Mouse (Mus musculus) neutrophil, adult 5-6 weeks (primary cell): ENCODE data around the gene Gm11168. TPM values are rescaled to one million over a fixed set of nuclear protein-coding genes. Genes with fewer than 3 reads are reported as not detected.
"Not testable (repeated sequence)": the region's sequence is repeated elsewhere in the genome, so short reads cannot be mapped to it uniquely, and the experiment has no call there.

Experiments
- ATAC-seq: fragments of 151-379, 151-347 bp; 2 replicates; pipeline ENCODE4 v1.8.0; 2017; ENCODE audit warnings: mild to moderate bottlenecking, moderate TSS enrichment; ENCODE audit not compliant: insufficient number of reproducible peaks, poor library complexity, low FRiP score, severe bottlenecking; ENCODE audit errors: extremely low read depth
- total RNA-seq: library from RNA; stranded (forward); fragments of 200-1000 nt; gene quantifications from 2 replicates; pipeline ENCODE4 v1.2.3, GENCODE M21; 2017

The Gm11168 gene
- total RNA-seq = 9.4 and 29.2 TPM in 2 replicates

DNA sequence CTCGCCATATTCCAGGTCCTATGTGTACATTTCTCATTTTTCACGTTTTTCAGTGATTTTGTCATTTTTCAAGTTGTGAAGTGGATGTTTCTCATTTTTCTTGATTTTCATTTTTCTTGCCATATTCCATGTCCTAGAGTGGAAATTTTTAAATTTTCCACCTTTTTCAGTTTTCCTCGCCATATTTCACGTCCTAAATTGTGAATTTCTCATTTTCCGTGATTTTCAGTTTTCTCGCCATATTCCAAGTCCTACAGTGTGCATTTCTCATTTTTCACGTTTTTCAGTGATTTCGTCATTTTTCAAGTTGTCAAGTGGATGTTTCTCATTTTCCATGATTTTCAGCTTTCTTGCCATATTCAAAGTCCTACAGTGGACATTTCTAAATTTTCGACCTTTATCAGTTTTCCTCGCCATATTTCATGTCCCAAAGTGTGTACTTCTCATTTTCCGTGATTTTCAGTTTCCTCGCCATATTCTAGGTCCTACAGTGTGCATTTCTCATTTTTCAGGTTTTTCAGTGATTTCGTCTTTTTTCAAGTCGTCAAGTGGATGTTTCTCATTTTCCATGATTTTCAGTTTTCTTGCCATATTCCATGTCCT, at the start of gene Gm11168:
TSS of gene Gm11168 (plus strand) at position 553 of the 603 bp plus-strand sequence.
- ATAC-seq = not testable (repeated sequence)

DNA sequence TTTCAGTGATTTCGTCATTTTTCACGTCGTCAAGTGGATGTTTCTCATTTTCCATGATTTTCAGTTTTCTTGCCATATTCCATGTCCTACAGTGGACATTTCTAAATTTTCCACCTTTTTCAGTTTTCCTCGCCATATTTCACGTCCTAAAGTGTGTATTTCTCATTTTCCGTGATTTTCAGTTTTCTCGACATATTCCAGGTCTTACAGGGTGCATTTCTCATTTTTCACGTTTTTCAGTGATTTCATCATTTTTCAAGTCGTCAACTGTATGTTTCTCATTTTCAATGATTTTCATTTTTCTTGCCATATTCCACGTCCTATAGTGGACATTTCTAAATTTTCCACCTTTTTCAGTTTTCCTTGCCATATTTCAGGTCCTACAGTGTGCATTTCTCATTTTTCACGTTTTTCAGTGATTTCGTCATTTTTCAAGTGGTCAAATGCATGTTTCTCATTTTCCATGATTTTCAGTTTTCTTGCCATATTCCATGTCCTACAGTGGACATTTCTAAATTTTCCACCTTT, 2.6 kb upstream of the Gm11168 start, which contains the start of gene Gm10722:
TSS of gene Gm10722 (plus strand) at position 478 of the 528 bp plus-strand sequence.
- not testable (repeated sequence) for ATAC-seq

- not testable (repeated sequence) for ATAC-seq
Observed at GRCm38 (mm10) chr9:3001006-3001405, 2.1 kb upstream of the Gm11168 start.

GRCm38 (mm10) chr9:3001948-3002659, 1.0 kb upstream of the Gm11168 start:
- peak; percentile 22; the same call in 1 of the 2 replicates for ATAC-seq

GRCm38 (mm10) chr9:3006179-3006578, 3.0 kb downstream of the Gm11168 start:
- ATAC-seq = peak; percentile 27

GRCm38 (mm10) chr9:3006636-3007035, 3.5 kb downstream of the Gm11168 start:
- ATAC-seq = not testable (repeated sequence)

GRCm38 (mm10) chr9:3007272-3007671, 4.1 kb downstream of the Gm11168 start:
- ATAC-seq = peak; percentile 21

GRCm38 (mm10) chr9:3009331-3009730, 6.2 kb downstream of the Gm11168 start:
- peak; percentile 13 for ATAC-seq

DNA sequence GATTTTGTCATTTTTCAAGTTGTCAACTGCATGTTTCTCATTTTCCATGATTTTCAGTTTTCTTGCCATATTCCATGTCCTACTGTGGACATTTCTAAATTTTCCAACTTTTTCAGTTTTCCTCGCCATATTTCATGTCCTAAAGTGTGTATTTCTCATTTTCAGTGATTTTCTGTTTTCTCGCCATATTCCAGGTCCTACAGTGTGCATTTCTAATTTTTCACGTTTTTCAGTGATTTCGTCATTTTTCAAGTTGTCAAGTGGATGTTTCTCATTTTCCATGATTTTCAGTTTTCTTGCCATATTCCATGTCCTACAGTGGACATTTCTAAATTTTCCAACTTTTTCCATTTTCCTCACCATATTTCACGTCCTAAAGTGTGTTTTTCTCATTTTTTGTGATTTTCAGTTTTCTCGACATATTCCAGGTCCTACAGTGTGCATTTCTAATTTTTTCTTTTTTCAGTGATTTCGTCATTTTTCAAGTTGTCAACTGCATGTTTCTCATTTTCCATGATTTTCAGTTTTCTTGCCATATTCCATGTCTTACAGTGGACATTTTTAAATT, 9.0 kb downstream of the Gm11168 start:
- peak; percentile 43 for ATAC-seq

- ATAC-seq = peak; percentile 23
Observed at GRCm38 (mm10) chr9:3012733-3013279, 9.7 kb downstream of the Gm11168 start, which contains the start of gene Gm10721. Gm10721 (plus strand) TSS chr9:3013140.

DNA sequence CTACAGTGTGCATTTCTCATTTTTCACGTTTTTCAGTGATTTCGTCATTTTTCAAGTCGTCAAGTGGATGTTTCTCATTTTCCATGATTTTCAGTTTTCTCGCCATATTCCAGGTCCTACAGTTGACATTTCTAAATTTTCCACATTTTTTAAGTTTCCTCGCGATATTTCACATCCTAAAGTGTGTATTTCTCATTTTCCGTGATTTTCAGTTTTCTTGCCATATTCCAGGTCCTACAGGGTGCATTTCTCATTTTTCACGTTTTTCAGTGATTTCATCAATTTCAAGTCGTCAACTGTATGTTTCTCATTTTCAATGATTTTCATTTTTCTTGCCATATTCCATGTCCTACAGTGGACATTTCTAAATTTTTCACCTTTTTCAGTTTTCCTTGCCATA, 12.2 kb downstream of the Gm11168 start, which contains the start of gene Gm10720:
TSS of gene Gm10720 (plus strand) at position 301 of the 400 bp plus-strand sequence.
- ATAC-seq = not testable (repeated sequence)

DNA sequence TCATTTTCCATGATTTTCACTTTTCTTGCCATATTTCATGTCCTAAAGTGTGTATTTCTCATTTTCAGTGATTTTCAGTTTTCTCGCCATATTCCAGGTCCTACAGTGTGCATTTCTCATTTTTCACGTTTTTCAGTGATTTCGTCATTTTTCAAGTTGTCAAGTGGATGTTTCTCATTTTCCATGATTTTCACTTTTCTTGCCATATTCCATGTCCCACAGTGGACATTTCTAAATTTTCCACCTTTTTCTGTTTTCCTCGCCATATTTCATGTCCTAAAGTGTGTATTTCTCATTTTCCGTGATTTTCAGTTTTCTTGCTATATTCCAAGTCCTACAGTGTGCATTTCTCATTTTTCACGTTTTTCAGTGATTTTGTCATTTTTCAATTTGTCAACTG, 12.8 kb downstream of the Gm11168 start:
- ATAC-seq = not testable (repeated sequence)

- not testable (repeated sequence) for ATAC-seq
Observed at GRCm38 (mm10) chr9:3017108-3017507, 14.0 kb downstream of the Gm11168 start, which contains the start of gene Gm10719. Gm10719 (plus strand) TSS chr9:3017408.

DNA sequence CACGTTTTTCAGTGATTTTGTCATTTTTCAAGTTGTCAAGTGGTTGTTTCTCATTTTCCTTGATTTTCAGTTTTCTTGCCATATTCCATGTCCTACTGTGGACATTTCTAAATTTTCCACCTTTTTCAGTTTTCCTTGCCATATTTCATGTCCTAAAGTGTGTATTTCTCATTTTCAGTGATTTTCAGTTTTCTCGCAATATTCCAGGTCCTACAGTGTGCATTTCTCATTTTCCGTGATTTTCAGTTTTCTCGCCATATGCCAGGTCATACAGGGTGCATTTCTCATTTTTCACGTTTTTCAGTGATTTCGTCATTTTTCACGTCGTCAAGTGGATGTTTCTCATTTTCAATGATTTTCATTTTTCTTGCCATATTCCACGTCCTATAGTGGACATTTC, 15.8 kb downstream of the Gm11168 start:
- not testable (repeated sequence) for ATAC-seq

DNA sequence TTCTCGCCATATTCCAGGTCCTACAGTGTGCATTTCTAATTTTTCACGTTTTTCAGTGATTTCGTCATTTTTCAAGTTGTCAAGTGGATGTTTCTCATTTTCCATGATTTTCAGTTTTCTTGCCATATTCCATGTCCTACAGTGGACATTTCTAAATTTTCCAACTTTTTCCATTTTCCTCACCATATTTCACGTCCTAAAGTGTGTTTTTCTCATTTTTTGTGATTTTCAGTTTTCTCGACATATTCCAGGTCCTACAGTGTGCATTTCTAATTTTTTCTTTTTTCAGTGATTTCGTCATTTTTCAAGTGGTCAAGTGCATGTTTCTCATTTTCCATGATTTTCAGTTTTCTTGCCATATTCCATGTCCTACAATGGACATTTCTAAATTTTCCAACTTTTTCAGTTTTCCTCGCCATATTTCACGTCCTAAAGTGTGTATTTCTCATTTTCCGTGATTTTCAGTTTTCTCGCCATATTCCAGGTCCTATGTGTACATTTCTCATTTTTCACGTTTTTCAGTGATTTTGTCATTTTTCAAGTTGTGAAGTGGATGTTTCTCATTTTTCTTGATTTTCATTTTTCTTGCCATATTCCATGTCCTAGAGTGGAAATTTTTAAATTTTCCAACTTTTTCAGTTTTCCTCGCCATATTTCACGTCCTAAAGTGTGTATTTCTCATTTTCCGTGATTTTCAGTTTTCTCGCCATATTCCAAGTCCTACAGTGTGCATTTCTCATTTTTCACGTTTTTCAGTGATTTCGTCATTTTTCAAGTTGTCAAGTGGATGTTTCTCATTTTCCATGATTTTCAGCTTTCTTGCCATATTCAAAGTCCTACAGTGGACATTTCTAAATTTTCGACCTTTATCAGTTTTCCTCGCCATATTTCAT, 16.9 kb downstream of the Gm11168 start:
- peak; percentile 41 for ATAC-seq

- not testable (repeated sequence) for ATAC-seq
Observed at GRCm38 (mm10) chr9:3022316-3023008, 19.3 kb downstream of the Gm11168 start.

DNA sequence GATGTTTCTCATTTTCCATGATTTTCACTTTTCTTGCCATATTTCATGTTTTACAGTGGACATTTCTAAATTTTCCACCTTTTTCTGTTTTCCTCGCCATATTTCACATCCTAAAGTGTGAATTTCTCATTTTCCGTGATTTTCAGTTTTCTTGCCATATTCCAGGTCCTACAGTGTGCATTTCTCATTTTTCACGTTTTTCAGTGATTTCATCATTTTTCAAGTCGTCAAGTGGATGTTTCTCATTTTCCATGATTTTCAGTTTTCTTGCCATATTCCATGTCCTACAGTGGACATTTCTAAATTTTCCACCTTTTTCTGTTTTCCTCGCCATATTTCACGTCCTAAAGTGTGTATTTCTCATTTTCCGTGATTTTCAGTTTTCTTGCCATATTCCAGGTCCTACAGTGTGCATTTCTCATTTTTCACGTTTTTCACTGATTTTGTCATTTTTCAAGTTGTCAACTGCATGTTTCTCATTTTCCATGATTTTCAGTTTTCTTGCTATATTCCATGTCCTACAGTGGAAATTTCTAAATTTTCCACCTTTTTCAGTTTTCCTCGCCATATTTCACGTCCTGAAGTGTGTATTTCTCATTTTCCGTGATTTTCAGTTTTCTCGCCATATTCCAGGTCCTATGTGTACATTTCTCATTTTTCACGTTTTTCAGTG, 20.3 kb downstream of the Gm11168 start, which contains the start of gene Gm10718:
TSS of gene Gm10718 (plus strand) at position 236 of the 673 bp plus-strand sequence.
- ATAC-seq = not testable (repeated sequence)
